Mouse (Mus musculus) kidney, adult 2 months (tissue): ENCODE measurements around the gene 1700017D01Rik.
"Not testable (repeated sequence)": the region's sequence is repeated elsewhere in the genome, so short reads cannot be mapped to it uniquely, and the experiment has no call there.

Experiments
- CTCF ChIP-seq: fragments of 200-500 bp; conservative IDR thresholded peaks from 2 replicates; pipeline ENCODE4 v1.5.1; 2011; ENCODE audit warnings: low read depth, mild to moderate bottlenecking, control low read depth, low read length, moderate library complexity, mixed read lengths; ENCODE audit not compliant: insufficient read depth, insufficient read length
- POLR2A ChIP-seq: fragments of 200-500 bp; IDR thresholded peaks from one replicate; pipeline ENCODE4 v1.6.1; 2011; ENCODE audit warnings: low read depth, low read length, control low read depth

- not testable (repeated sequence) for TF ChIP-seq CTCF, POLR2A
Observed at GRCm38 (mm10) chr19:11130776-11131175, at the start of gene 1700017D01Rik.
